ENCODE assay signal across 9 mouse cellular contexts in genomic region chr1:106583245-106584241, GRCm38 (mm10).
A peak's percentile ranks its signal among the peaks of the same experiment; 100 is the strongest.
DNase-seq lines count a peak whose midpoint lies in the region; ATAC-seq and TF ChIP-seq lines count a peak whose summit lies in the region.
"Had no signal": no experiment of that assay in that cellular context is flagged by ENCODE, and none has a peak within 500 bp of the region (broad histone marks: within the 10 kb centered on the region; RNA-seq: fewer than 3 reads in every experiment).

No protein-coding gene starts in this region.

- H3K9me3 ChIP-seq in midbrain, postnatal 0 days (ENCODE audit: low read length) = no peaks in the 10 kb centered on the region
- H3K9me3 ChIP-seq in intestine, embryonic 16.5 days (ENCODE audit: control insufficient read depth, low read length) = no peaks in the 10 kb centered on the region
- H3K9me3 ChIP-seq: heart, embryonic 15.5 days had no signal

- peak; percentile 55 for DNase-seq in left cerebral cortex, postnatal 4 days
- no peak for DNase-seq in left cerebral cortex, postnatal 36 days (ENCODE audit: low spot score in 2 of 2)
- DNase-seq in gastrocnemius, postnatal 25 days = peak; percentile 76
- DNase-seq in kidney, postnatal 10 days = peak; percentile 48
- peak; percentile 47 for DNase-seq in midbrain, postnatal 0 days (ENCODE audit: low spot score)
- no peak for DNase-seq in left cerebral cortex, adult 9 months (ENCODE audit: low spot score in 2 of 2)
- DNase-seq in frontal cortex, postnatal 14 days (ENCODE audit: low spot score in 2 of 2) = no peak

- intact Hi-C loops in left cerebral cortex, postnatal 4 days (cut with DNase I) = no loop called here
- intact Hi-C loops in left cerebral cortex, postnatal 36 days (cut with DNase I) = no loop called here

- no peak overlapping the region for H3K4me2 ChIP-seq in midbrain, postnatal 0 days (ENCODE audit: low read depth, low read length, poor library complexity, severe bottlenecking)
- no peak overlapping the region for H3K4me2 ChIP-seq in intestine, embryonic 16.5 days (ENCODE audit: low read depth, low read length)
- H3K4me2 ChIP-seq: heart, embryonic 15.5 days had no signal

- H3K4me3 ChIP-seq in midbrain, postnatal 0 days (ENCODE audit: low read depth, low read length) = no peak overlapping the region
- no peak overlapping the region for H3K4me3 ChIP-seq in intestine, embryonic 16.5 days (ENCODE audit: low read length)
- H3K4me3 ChIP-seq: heart, embryonic 15.5 days had no signal

- ATAC-seq in midbrain, postnatal 0 days (ENCODE audit: low FRiP score) = no peak
- ATAC-seq in intestine, embryonic 16.5 days = no peak

- 32% methylated on average over 14 of the region's 14 CpGs for WGBS in midbrain, postnatal 0 days
- 58% methylated on average over 14 of the region's 14 CpGs for WGBS in intestine, embryonic 16.5 days

- no peaks in the 10 kb centered on the region for H3K4me1 ChIP-seq in midbrain, postnatal 0 days (ENCODE audit: insufficient read depth, low read length)
- H3K4me1 ChIP-seq in intestine, embryonic 16.5 days (ENCODE audit: control insufficient read depth, insufficient read depth, low read length) = peaks cover 25% of the 10 kb centered on the region

- no peak overlapping the region for H3K9ac ChIP-seq in midbrain, postnatal 0 days (replicated peaks; ENCODE audit: low read length, poor library complexity, severe bottlenecking)
- H3K9ac ChIP-seq in intestine, embryonic 16.5 days (ENCODE audit: low read depth, low read length) = no peak overlapping the region
- H3K9ac ChIP-seq: heart, embryonic 15.5 days had no signal

- H3K36me3 ChIP-seq in midbrain, postnatal 0 days (ENCODE audit: insufficient read depth, low read length) = no peaks in the 10 kb centered on the region
- no peaks in the 10 kb centered on the region for H3K36me3 ChIP-seq in intestine, embryonic 16.5 days (ENCODE audit: control insufficient read depth, insufficient read depth, low read length)
- H3K36me3 ChIP-seq: heart, embryonic 15.5 days had no signal

- no peaks in the 10 kb centered on the region for H3K27me3 ChIP-seq in midbrain, postnatal 0 days (ENCODE audit: insufficient read depth, low read length)
- H3K27me3 ChIP-seq in intestine, embryonic 16.5 days (replicated peaks; ENCODE audit: control insufficient read depth, insufficient read depth, low read length) = no peaks in the 10 kb centered on the region
- H3K27me3 ChIP-seq: heart, embryonic 15.5 days had no signal

- TF ChIP-seq CTCF in midbrain, postnatal 0 days (IDR thresholded peaks at IDR 0.05) = no peak

- peak overlapping the region; percentile 38 for H3K27ac ChIP-seq in midbrain, postnatal 0 days (ENCODE audit: low read depth, low read length)
- no peak overlapping the region for H3K27ac ChIP-seq in intestine, embryonic 16.5 days (ENCODE audit: low read length)
- H3K27ac ChIP-seq: heart, embryonic 15.5 days had no signal

Comparison
In these comparisons a context has a peak if more than half of its experiments do, and no peak if none do; other contexts are left out.
1. DNase-seq: peak in left cerebral cortex, postnatal 4 days (single experiment), gastrocnemius, postnatal 25 days (single experiment), kidney, postnatal 10 days (single experiment) and midbrain, postnatal 0 days (single experiment); none in left cerebral cortex, postnatal 36 days (0 of 2), left cerebral cortex, adult 9 months (0 of 2) and frontal cortex, postnatal 14 days (0 of 2).